Mouse (Mus musculus) myocyte (in vitro differentiated cells): ENCODE results near the gene Zfp326.

Source experiments
- MAX ChIP-seq: IDR thresholded peaks from one replicate; pipeline ENCODE4 v1.6.1; 2011; ENCODE audit warnings: low read depth, mild to moderate bottlenecking, control low read depth
- MYOG ChIP-seq, 3 experiments: IDR thresholded peaks; one replicate each; pipeline ENCODE4 v1.6.1; 2011; ENCODE audit warnings: control low read depth in 2 of 3, low read depth in 2 of 3, mild to moderate bottlenecking in 2 of 3; ENCODE audit not compliant: insufficient read length in 2 of 3, control insufficient read depth in 1 of 3, insufficient read depth in 1 of 3
- POLR2A ChIP-seq: IDR thresholded peaks from one replicate; pipeline ENCODE4 v1.6.1; 2011; ENCODE audit warnings: low read depth, mild to moderate bottlenecking, control low read depth, moderate library complexity; ENCODE audit not compliant: insufficient read length
- TCF12 ChIP-seq: IDR thresholded peaks from one replicate; pipeline ENCODE4 v1.6.1; 2011; ENCODE audit warnings: mild to moderate bottlenecking, control low read depth; ENCODE audit not compliant: poor library complexity, insufficient read depth, severe bottlenecking
- TCF3 ChIP-seq: IDR thresholded peaks from one replicate; pipeline ENCODE4 v1.6.1; 2011; ENCODE audit warnings: low read depth, control low read depth; ENCODE audit not compliant: insufficient read length

DNA sequence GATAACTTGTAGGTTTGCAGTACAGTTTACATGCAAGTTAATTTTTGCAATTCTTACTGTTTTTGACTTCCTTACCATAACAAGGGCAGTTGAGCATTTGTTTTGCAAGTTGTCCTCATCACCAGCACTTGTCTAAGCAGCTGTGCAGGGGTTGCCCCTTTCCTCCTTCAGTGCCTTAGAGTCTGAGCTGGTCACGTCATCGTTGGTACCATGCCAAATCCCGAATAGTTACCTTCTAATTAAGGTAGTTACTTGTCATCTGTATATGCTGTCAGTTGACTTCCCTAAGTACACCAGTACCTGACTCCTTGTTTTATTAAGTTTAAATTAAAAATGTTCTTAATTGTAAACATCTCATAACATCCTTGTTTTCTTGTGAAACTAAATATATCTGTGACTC is 41.0 kb downstream of the Zfp326 start:
- TF ChIP-seq TCF3 (no peak), POLR2A (no peak), MYOG (IDR thresholded peaks at IDR 0.05; ENCODE audit: control insufficient read depth in 1 of 3, insufficient read depth in 1 of 3, insufficient read length in 2 of 3, low read depth in 2 of 3) (no peak), TCF12 (no peak), MAX (no peak)
